In the genomic region with DNA sequence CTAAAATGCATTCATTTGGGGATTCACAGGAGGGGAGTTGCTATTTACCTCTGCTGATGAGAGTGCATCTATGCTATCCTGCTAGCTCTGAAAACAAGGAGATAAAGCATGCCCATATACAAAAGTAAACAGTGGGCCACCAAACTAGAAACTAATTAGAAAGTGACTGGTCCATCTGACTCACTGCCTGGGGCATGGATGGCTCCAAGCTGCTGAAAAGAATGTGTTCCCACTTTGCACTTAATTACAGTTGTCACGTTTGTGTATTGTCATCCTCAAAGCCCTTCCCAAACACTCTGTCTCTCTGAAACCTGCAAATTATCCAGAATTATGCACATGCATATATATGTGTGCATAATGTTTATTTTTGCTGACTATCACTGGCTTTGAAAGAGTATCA, we compare ENCODE assay signal across 17 mouse cellular contexts. TPM values are rescaled to one million over a fixed set of nuclear protein-coding genes. Genes with fewer than 3 reads are reported as not detected.
DNase-seq lines count a peak whose midpoint lies in the region; ATAC-seq lines count a peak whose summit lies in the region.
"Had no signal": no experiment of that assay in that cellular context is flagged by ENCODE, and none has a peak within 500 bp of the region (broad histone marks: within the 10 kb centered on the region; RNA-seq: fewer than 3 reads in every experiment).

No protein-coding gene starts in this region.

- DNase-seq in kidney, postnatal 10 days, result no peak
- DNase-seq in NIH3T3 (ENCODE audit: low read depth), result peak; percentile 5
- DNase-seq in hindbrain, embryonic 14.5 days (ENCODE audit: low spot score), result no peak
- no peak for DNase-seq in adrenal gland, postnatal 25 days
- no peak for DNase-seq in embryo, embryonic 10 days (ENCODE audit: low spot score)
- DNase-seq in embryo, embryonic 10.5 days (ENCODE audit: low spot score), result no peak
- DNase-seq: cerebellum, adult 9-10 months; gastrocnemius, adult 2 months; kidney, adult 2 months; lung, adult 2 months had no signal

- no peak overlapping the region for H3K27ac ChIP-seq in kidney, embryonic 14.5 days (ENCODE audit: low read depth, low read length)
- no peak overlapping the region for H3K27ac ChIP-seq in hindbrain, embryonic 14.5 days
- no peak overlapping the region for H3K27ac ChIP-seq in midbrain, embryonic 15.5 days
- H3K27ac ChIP-seq: gastrocnemius, adult 2 months had no signal

- ATAC-seq in kidney, embryonic 14.5 days (ENCODE audit: low FRiP score, low TSS enrichment), result no peak
- no peak for ATAC-seq in hindbrain, embryonic 14.5 days (ENCODE audit: low FRiP score)
- ATAC-seq in midbrain, embryonic 15.5 days (replicated peaks), result no peak

- no peaks in the 10 kb centered on the region for H3K9me3 ChIP-seq in kidney, embryonic 14.5 days (ENCODE audit: control insufficient read depth, low read length)
- no peaks in the 10 kb centered on the region for H3K9me3 ChIP-seq in hindbrain, embryonic 14.5 days (ENCODE audit: control insufficient read depth, low read length)
- H3K9me3 ChIP-seq in midbrain, embryonic 15.5 days, result no peaks in the 10 kb centered on the region

- WGBS in kidney, embryonic 14.5 days, result 22% methylated on average over 1 of the region's 1 CpGs
- WGBS in hindbrain, embryonic 14.5 days, result 6% methylated on average over 1 of the region's 1 CpGs
- WGBS in midbrain, embryonic 15.5 days, result 22% methylated on average over 1 of the region's 1 CpGs

- H3K4me1 ChIP-seq in kidney, embryonic 14.5 days (ENCODE audit: control insufficient read depth, insufficient read depth, low read length), result peaks cover 5% of the 10 kb centered on the region; the same call in 1 of the 2 replicates
- H3K4me1 ChIP-seq in hindbrain, embryonic 14.5 days (replicated peaks; ENCODE audit: control insufficient read depth, insufficient read depth, low read length), result peaks cover 29% of the 10 kb centered on the region
- H3K4me1 ChIP-seq in midbrain, embryonic 15.5 days, result peaks cover 25% of the 10 kb centered on the region

- peak overlapping the region; percentile 9; the same call in 1 of the 2 replicates for H3K4me3 ChIP-seq in kidney, embryonic 14.5 days (ENCODE audit: low read length)
- peak overlapping the region; percentile 51 for H3K4me3 ChIP-seq in hindbrain, embryonic 14.5 days (replicated peaks; ENCODE audit: low read length)
- peak overlapping the region; percentile 62 for H3K4me3 ChIP-seq in midbrain, embryonic 15.5 days
- H3K4me3 ChIP-seq: gastrocnemius, adult 2 months had no signal

- no peaks in the 10 kb centered on the region for H3K27me3 ChIP-seq in kidney, embryonic 14.5 days (ENCODE audit: control insufficient read depth, insufficient read depth, low read length)
- no peaks in the 10 kb centered on the region for H3K27me3 ChIP-seq in hindbrain, embryonic 14.5 days (ENCODE audit: control insufficient read depth, insufficient read depth, low read length)
- no peaks in the 10 kb centered on the region for H3K27me3 ChIP-seq in midbrain, embryonic 15.5 days (replicated peaks)

- no peaks in the 10 kb centered on the region for H3K36me3 ChIP-seq in kidney, embryonic 14.5 days (ENCODE audit: control insufficient read depth, insufficient read depth, low read length)
- H3K36me3 ChIP-seq in hindbrain, embryonic 14.5 days (replicated peaks; ENCODE audit: control insufficient read depth, insufficient read depth), result no peaks in the 10 kb centered on the region
- no peaks in the 10 kb centered on the region for H3K36me3 ChIP-seq in midbrain, embryonic 15.5 days (replicated peaks)

- no peak overlapping the region for H3K9ac ChIP-seq in kidney, embryonic 14.5 days (ENCODE audit: low read depth, low read length)
- peak overlapping the region; percentile 41 for H3K9ac ChIP-seq in hindbrain, embryonic 14.5 days
- H3K9ac ChIP-seq in midbrain, embryonic 15.5 days, result no peak overlapping the region; the same call in 1 of the 2 replicates

- peak overlapping the region; percentile 24 for H3K4me2 ChIP-seq in kidney, embryonic 14.5 days (replicated peaks; ENCODE audit: low read depth, low read length)
- peak overlapping the region; percentile 92 for H3K4me2 ChIP-seq in hindbrain, embryonic 14.5 days (replicated peaks)
- H3K4me2 ChIP-seq in midbrain, embryonic 15.5 days, result peak overlapping the region; percentile 90

RNA-seq across cellular contexts. Expression of gene Fam19a1, which starts 1.2 kb away (rescaled TPM):
- polyA plus RNA-seq in kidney, embryonic 14.5 days (2014; fragmentation: Nextera tagmentation; extraction: Ambion mirVana), result 6.2 and 7.5 TPM in 2 replicates
- 21.2 and 22.8 TPM in 2 replicates for polyA plus RNA-seq in hindbrain, embryonic 14.5 days (2014; fragmentation: Nextera tagmentation; extraction: Ambion mirVana)
- polyA plus RNA-seq in midbrain, embryonic 15.5 days (2015; fragmentation: Nextera tagmentation; extraction: Ambion mirVana), result 32.8 and 34.2 TPM in 2 replicates
- total RNA-seq in adrenal gland, postnatal 25 days (2021), result 1.6 and 4.9 TPM in 2 replicates
- total RNA-seq: gastrocnemius, adult 2 months; monocyte, adult 5-6 weeks had no signal

RNA-seq across cellular contexts. Expression of gene 1700123L14Rik, which starts 51.9 kb away (rescaled TPM):
- polyA plus RNA-seq in kidney, embryonic 14.5 days (2014; fragmentation: Nextera tagmentation; extraction: Ambion mirVana), result not detected in 2 replicates
- 0.17 TPM in 1 of 2 replicates, not detected in the other for polyA plus RNA-seq in hindbrain, embryonic 14.5 days (2014; fragmentation: Nextera tagmentation; extraction: Ambion mirVana)
- polyA plus RNA-seq in midbrain, embryonic 15.5 days (2015; fragmentation: Nextera tagmentation; extraction: Ambion mirVana), result 0.09 TPM in 1 of 2 replicates, not detected in the other
- not detected in 2 replicates for total RNA-seq in adrenal gland, postnatal 25 days (2021)
- total RNA-seq: adrenal gland, postnatal 4 days; gastrocnemius, adult 2 months; left cerebral cortex, postnatal 14 days; monocyte, adult 5-6 weeks had no signal
- polyA plus RNA-seq: heart, embryonic 14.5 days; lung, adult 2 months; urinary bladder, adult 2 months had no signal

Comparison
In these comparisons a context has a peak if more than half of its experiments do, and no peak if none do; other contexts are left out.
1. H3K4me2 ChIP-seq: peak in every context shown above with its lines; median percentile 92 in hindbrain, embryonic 14.5 days; 90 in midbrain, embryonic 15.5 days; 24 in kidney, embryonic 14.5 days.
2. H3K4me3 ChIP-seq: peak in every context shown above with its lines; median percentile 62 in midbrain, embryonic 15.5 days; 51 in hindbrain, embryonic 14.5 days; 9 in kidney, embryonic 14.5 days.